Comparison of ENCODE assay signal across 11 mouse cellular contexts in genomic region chr6:66399091-66399755, GRCm38 (mm10).
DNase-seq lines count a peak whose midpoint lies in the region; ATAC-seq lines count a peak whose summit lies in the region.
"Had no signal": no experiment of that assay in that cellular context is flagged by ENCODE, and none has a peak within 500 bp of the region (broad histone marks: within the 10 kb centered on the region; RNA-seq: fewer than 3 reads in every experiment).

No protein-coding gene starts in this region.

- intact Hi-C loops in heart, postnatal 36 days (cut with DNase I), result no loop called here

- no peak overlapping the region for H3K4me3 ChIP-seq in hindbrain, embryonic 10.5 days
- H3K4me3 ChIP-seq in midbrain, embryonic 12.5 days, result no peak overlapping the region
- no peak overlapping the region for H3K4me3 ChIP-seq in kidney, embryonic 16.5 days (ENCODE audit: low read length)

- no peak overlapping the region for H3K4me2 ChIP-seq in midbrain, embryonic 12.5 days (replicated peaks)
- H3K4me2 ChIP-seq in kidney, embryonic 16.5 days (replicated peaks; ENCODE audit: low read depth, low read length), result no peak overlapping the region

- H3K36me3 ChIP-seq in hindbrain, embryonic 10.5 days, result no peaks in the 10 kb centered on the region
- no peaks in the 10 kb centered on the region for H3K36me3 ChIP-seq in midbrain, embryonic 12.5 days
- no peaks in the 10 kb centered on the region for H3K36me3 ChIP-seq in kidney, embryonic 16.5 days (ENCODE audit: insufficient read depth, low read length)

- WGBS in hindbrain, embryonic 10.5 days, result 18% methylated on average over 4 of the region's 4 CpGs
- WGBS in midbrain, embryonic 12.5 days, result 7% methylated on average over 4 of the region's 4 CpGs
- WGBS in kidney, embryonic 16.5 days, result 83% methylated on average over 4 of the region's 4 CpGs

- ATAC-seq in midbrain, embryonic 12.5 days (ENCODE audit: low FRiP score, low read depth), result peak; percentile 89
- no peak for ATAC-seq in kidney, embryonic 16.5 days (ENCODE audit: low FRiP score, low TSS enrichment)
- ATAC-seq: inflammation-experienced regulatory T-cells, adult 6 months had no signal

- H3K9me3 ChIP-seq in hindbrain, embryonic 10.5 days, result no peaks in the 10 kb centered on the region
- no peaks in the 10 kb centered on the region for H3K9me3 ChIP-seq in midbrain, embryonic 12.5 days
- no peaks in the 10 kb centered on the region for H3K9me3 ChIP-seq in kidney, embryonic 16.5 days (ENCODE audit: low read length)

- no peaks in the 10 kb centered on the region for H3K27me3 ChIP-seq in hindbrain, embryonic 10.5 days (ENCODE audit: insufficient read depth, poor library complexity, severe bottlenecking)
- H3K27me3 ChIP-seq in midbrain, embryonic 12.5 days, result no peaks in the 10 kb centered on the region
- H3K27me3 ChIP-seq in kidney, embryonic 16.5 days (ENCODE audit: insufficient read depth, low read length), result no peaks in the 10 kb centered on the region

- H3K9ac ChIP-seq in midbrain, embryonic 12.5 days (replicated peaks), result no peak overlapping the region
- no peak overlapping the region for H3K9ac ChIP-seq in kidney, embryonic 16.5 days (replicated peaks; ENCODE audit: low read length)

- peaks cover 45% of the 10 kb centered on the region for H3K4me1 ChIP-seq in hindbrain, embryonic 10.5 days (replicated peaks)
- peaks cover 11% of the 10 kb centered on the region for H3K4me1 ChIP-seq in midbrain, embryonic 12.5 days
- H3K4me1 ChIP-seq in kidney, embryonic 16.5 days (ENCODE audit: insufficient read depth, low read length), result no peaks in the 10 kb centered on the region

- peak overlapping the region; percentile 74 for H3K27ac ChIP-seq in hindbrain, embryonic 10.5 days
- peak overlapping the region; percentile 30; the same call in 1 of the 2 replicates for H3K27ac ChIP-seq in midbrain, embryonic 12.5 days (replicated peaks)
- H3K27ac ChIP-seq in kidney, embryonic 16.5 days (ENCODE audit: low read length), result no peak overlapping the region

- peak; percentile 8 for DNase-seq in right cerebral cortex, postnatal 4 days
- no peak for DNase-seq in right cerebral cortex, postnatal 36 days (ENCODE audit: low spot score in 2 of 2)
- peak; percentile 80 for DNase-seq in hindbrain, embryonic 10.5 days (ENCODE audit: low spot score)
- DNase-seq in heart, postnatal 36 days, result no peak
- DNase-seq in lung, postnatal 14 days, result no peak
- DNase-seq in ovary, postnatal 10 days (ENCODE audit: low spot score), result no peak
- DNase-seq: lung, postnatal 36 days; thymus, postnatal 36 days had no signal

Comparison
In these comparisons a context has a peak if more than half of its experiments do, and no peak if none do; other contexts are left out.
1. DNase-seq: peak in right cerebral cortex, postnatal 4 days (single experiment) and hindbrain, embryonic 10.5 days (single experiment); none in right cerebral cortex, postnatal 36 days (0 of 2), heart, postnatal 36 days (0 of 2), lung, postnatal 14 days (single experiment) and ovary, postnatal 10 days (single experiment).